Mouse (Mus musculus) embryonic stem cell, embryonic (primary cell): ENCODE measurements at regions not wholly inside any gene's neighbourhood (a gene's known extent, or its start where the extent isn't known, plus 50 kb on each side); places are given as distances from the start of the nearest gene placed in this dataset.

ENCODE experiments used
- CTCF ChIA-PET, 4 experiments: fragments of 300-600 bp in 2 of 4; fragments of 350-600 bp in 2 of 4; sonication (Branson Sonifier 250); formaldehyde crosslinking; loops; one replicate each; lab custom pipeline; 2022; ENCODE audit warnings: inconsistent platforms in 2 of 4; lab: Charles Lee
- POLR2A ChIA-PET, 4 experiments: fragments of 300-600 bp in 2 of 4; fragments of 350-600 bp in 2 of 4; sonication (Branson Sonifier 250); formaldehyde crosslinking; loops; one replicate each; lab custom pipeline; 2022; ENCODE audit warnings: antibody characterized with exemption in 4 of 4, inconsistent platforms in 1 of 4; lab: Charles Lee

GRCm38 (mm10) chr1:92707917-92708897 lies 59.6 kb upstream of the Otos start:
- POLR2A ChIA-PET: interaction anchor here in 3 of 4 experiments (0.5 to 2.5 kb wide), 14 partner anchors 9 to 264 kb away, joined by 3 to 11 read pairs (median 4); partner anchors contain the start of genes Gpc1 (in 2 of the 3) and Dusp28 (in 1 of the 3)
- CTCF ChIA-PET: interaction anchor here (0.6 to 3.8 kb wide), 62 partner anchors 9 to 1182 kb away, joined by 3 to 117 read pairs (median 5); partner anchors contain the start of genes Gpc1 (in 3 of the 4), Otos (in 2 of the 4), Dusp28 (in 1 of the 4) and Ndufa10 (in 1 of the 4)

DNA sequence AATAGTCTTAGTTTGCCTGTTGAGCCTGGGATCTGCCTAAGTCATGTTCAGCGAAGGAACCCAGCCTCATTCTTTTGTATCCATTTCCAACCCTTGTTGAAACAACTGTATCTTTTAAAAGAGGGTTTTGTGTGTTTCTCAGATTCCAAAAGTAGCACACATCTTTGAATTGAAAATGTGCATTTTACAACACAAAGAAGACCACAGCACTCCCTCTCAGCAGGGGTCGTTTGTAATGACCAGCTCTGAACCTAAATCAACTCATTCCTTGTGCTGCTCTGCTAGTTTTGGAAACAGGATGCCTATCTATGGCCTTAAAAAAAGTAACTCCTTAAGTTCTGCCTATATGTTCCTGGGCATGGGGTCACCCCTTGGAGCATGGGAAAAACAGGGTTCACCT lies 58.8 kb upstream of the Otos start:
- ChIA-PET POLR2A (interaction anchor here in 3 of 4 experiments (1.2 to 2.5 kb wide), 6 partner anchors 11 to 127 kb away, joined by 3 to 11 read pairs (median 7); partner anchors contain the start of gene Gpc1 (in 2 of the 3)), CTCF (interaction anchor here (0.6 to 3.8 kb wide), 29 partner anchors 8 to 1105 kb away, joined by 3 to 117 read pairs (median 7); partner anchors contain the start of genes Gpc1 (in 3 of the 4), Otos (in 2 of the 4) and Dusp28 (in 1 of the 4))

DNA sequence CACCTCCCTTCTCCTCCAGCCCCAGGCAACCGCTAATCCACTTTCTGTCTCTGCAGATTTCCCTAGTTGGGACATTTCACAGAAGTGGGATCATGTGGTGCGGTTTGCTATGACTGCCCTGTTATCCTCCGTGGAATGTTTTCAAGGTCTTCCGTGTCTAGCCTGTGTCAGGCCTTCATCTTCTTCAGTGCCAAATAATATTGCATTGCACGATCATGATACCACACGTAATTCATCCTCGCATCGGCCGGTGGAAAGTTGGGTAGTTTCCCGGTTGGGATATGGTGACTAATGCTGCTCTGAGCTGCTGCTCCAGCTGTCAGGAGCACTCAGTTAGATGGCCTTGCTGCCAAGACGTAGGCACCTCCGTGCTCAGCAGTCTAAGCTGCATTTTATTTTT lies 55.3 kb upstream of the Otos start:
- ChIA-PET POLR2A (no interaction called here), CTCF (interaction anchor here in 1 of 4 experiments (1.4 kb wide), 1 partner anchor 130 kb away, joined by 4 read pairs; no protein-coding TSS in a partner anchor)

DNA sequence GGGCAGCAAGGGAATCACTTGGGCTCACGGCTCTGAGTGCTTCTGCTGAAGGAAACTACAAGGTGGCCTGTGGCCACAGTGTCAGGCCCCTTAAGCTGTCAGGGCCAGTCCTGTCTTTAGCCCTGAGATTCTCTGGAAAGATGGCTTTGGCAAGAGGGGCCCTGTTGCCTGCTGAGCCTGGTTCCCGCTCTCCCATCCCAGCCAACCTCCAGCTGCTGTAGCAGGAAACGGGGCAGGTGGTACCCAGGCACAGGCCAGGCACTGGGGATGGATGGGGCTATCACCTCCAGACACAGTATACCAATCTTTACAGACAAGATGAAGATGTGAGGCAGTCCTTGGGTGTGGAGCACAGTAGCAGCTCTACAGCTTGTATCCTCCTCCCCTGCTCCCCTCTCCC lies 54.6 kb upstream of the Otos start:
- CTCF ChIA-PET: interaction anchor here in 2 of 4 experiments (0.6 to 1.4 kb wide), 2 partner anchors 33 to 131 kb away, joined by 4 read pairs; no protein-coding TSS in a partner anchor
- POLR2A ChIA-PET: interaction anchor here in 1 of 4 experiments (1.2 kb wide), 1 partner anchor 9 kb away, joined by 4 read pairs; no protein-coding TSS in a partner anchor

DNA sequence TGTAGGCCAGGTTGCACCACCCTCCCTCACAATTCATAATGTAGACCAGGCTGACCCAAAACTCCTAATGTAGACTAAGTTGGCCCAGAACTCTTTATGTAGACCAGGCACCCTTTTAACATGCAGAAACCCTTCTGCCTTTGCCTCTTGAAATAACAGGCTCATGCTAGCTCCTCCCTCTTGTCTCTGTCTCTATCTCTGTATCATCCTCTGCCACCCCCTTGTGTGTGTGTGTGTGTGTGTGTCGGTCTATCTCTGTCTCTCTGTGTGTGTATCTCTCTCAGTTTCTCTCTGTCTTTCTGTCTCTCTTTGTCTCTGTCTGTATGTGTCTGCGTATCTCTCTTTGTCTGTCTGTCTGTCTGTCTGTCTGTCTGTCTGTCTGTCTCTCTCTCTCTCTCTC lies 51.5 kb upstream of the Otos start:
- ChIA-PET CTCF (interaction anchor here (1.1 to 2.1 kb wide), 8 partner anchors 8 to 134 kb away, joined by 3 to 11 read pairs (median 6); partner anchors contain the start of gene Otos (in 1 of the 4)), POLR2A (interaction anchor here in 2 of 4 experiments (0.6 kb wide), 2 partner anchors 203 to 234 kb away, joined by 4 to 8 read pairs; partner anchors contain the start of gene Ankmy1 (in 1 of the 2))

DNA sequence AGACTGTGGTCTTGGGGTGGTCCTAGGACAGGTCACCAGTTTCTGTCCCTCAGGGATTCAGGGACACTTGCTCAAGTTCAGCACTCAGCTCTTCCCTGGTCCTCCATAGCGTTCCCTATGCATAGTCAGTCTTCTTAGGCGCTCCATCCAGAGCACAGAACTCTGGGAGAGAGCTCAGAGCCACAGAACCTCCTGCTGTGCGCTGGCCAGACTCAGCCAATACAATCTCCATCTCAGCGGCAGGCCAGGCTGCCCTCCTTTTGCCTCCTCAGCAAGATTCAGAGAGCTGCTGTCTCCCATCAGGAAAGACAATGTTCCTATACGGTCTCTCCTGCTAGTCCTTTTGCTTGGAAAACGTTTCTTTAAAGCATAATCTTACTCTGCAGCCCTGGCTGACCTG lies 51.1 kb upstream of the Otos start:
- POLR2A ChIA-PET: interaction anchor here in 2 of 4 experiments (0.6 to 1.3 kb wide), 2 partner anchors 9 to 203 kb away, joined by 3 to 4 read pairs; partner anchors contain the start of gene Ankmy1 (in 1 of the 2)
- CTCF ChIA-PET: interaction anchor here (0.6 to 2.1 kb wide), 12 partner anchors 8 to 311 kb away, joined by 3 to 11 read pairs (median 6); partner anchors contain the start of gene Otos (in 2 of the 4)

GRCm38 (mm10) chr1:92699048-92699447 lies 50.4 kb upstream of the Otos start:
- ChIA-PET CTCF (interaction anchor here (0.6 to 2.1 kb wide), 12 partner anchors 9 to 312 kb away, joined by 3 to 11 read pairs (median 6); partner anchors contain the start of gene Otos (in 2 of the 4)), POLR2A (interaction anchor here in 1 of 4 experiments (0.5 to 1.3 kb wide), 2 partner anchors 9 to 159 kb away, joined by 3 read pairs; no protein-coding TSS in a partner anchor)

DNA sequence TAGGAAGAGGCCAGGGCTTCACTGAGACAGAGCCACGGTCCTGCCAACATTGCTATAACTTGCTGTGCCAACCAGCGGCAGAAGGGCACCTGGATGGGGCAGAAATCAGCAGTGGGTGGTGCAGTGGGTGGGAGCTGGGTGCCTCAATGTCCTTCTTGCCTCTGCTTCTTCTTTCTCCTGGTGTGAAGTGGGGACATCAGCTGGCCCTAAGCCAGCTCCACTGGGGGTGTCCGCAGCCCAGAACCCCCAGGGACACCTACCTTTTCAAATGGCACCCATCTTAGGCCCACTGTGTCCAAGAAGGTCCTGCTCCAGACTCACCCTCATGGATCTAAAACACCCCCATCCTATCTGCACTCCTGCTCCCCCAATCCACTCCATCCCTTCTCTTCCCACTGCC lies 49.9 kb upstream of the Otos start:
- POLR2A ChIA-PET: interaction anchor here in 1 of 4 experiments (0.5 to 1.3 kb wide), 2 partner anchors 10 to 159 kb away, joined by 3 read pairs; no protein-coding TSS in a partner anchor
- CTCF ChIA-PET: interaction anchor here in 3 of 4 experiments (1.1 to 2.2 kb wide), 6 partner anchors 10 to 1600 kb away, joined by 3 to 16 read pairs (median 7); no protein-coding TSS in a partner anchor
